Mouse (Mus musculus) skeletal muscle tissue, adult 2 months (tissue): Measurements from ENCODE around the gene Stmnd1.
"Not testable (repeated sequence)": the region's sequence is repeated elsewhere in the genome, so short reads cannot be mapped to it uniquely, and the experiment has no call there.

Experiments
- DNase-seq: peaks from one replicate; pipeline ENCODE4 v3.0.0-alpha.2; 2012; ENCODE audit warnings: low read depth, low spot score

Gene Stmnd1

DNA sequence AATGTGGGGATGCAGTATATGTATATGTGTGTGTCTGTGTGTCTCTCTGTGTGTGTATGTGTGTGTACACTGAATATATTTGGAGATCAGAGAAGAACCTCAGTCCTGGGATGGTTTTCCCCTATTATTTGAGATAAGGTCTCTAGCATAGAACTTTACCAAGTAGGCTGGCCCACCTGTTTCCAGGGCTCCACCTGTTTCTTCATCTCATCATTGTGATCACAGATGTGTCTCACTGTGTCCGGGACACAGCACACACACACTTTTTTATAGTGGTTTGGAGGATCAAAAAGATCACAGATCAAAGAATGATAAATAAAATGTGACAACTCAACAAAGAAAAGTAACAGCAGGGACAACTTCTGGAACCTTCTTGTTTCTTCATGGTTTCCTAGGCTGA lies 17.0 kb downstream of the Stmnd1 start:
- no peak for DNase-seq

DNA sequence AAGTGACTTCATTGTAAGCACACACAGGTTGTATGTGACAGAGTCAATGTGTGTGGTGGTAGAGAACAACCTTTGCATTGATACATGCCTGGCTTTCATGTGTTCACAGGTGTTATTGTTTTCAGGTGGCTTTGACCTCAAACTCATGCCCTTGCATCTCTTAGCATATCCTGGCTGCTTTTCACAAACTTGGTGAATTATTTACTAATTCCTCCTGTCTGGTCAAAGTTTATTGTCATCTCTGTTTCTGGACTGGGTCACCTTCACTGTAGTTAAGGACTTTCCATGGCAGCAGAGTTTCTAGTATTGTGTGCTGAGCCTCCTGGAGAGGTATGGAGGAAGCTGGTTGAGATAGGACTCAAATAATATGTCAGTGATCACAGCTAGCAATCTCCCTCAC lies 20.8 kb downstream of the Stmnd1 start:
- no peak for DNase-seq

DNA sequence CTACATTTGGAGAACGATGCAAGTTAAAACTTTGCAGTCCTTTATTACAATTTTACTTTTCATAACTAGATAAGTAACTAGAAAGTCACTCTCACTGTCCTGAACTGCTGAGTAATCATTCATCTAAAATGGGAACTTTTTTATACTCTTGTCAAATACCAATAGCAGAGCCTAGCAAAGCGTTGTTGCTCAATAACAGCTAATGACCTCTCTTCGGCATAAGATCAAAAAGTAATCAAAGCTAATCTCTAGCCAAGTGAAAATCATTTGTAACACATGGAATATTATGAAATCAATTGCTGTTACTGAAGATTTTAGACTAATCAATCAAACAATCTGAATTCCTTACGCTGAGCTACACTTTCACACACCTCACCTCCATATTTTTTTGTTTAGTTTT lies 24.2 kb downstream of the Stmnd1 start:
- no peak for DNase-seq

- DNase-seq, result peak; percentile 27
Measured at GRCm38 (mm10) chr13:46310790-46311189, 37.3 kb downstream of the Stmnd1 start.

- no peak for DNase-seq
Measured at GRCm38 (mm10) chr13:46313176-46313575, 39.7 kb downstream of the Stmnd1 start.

GRCm38 (mm10) chr13:46315165-46315564 lies 41.6 kb downstream of the Stmnd1 start:
- DNase-seq, result no peak

DNA sequence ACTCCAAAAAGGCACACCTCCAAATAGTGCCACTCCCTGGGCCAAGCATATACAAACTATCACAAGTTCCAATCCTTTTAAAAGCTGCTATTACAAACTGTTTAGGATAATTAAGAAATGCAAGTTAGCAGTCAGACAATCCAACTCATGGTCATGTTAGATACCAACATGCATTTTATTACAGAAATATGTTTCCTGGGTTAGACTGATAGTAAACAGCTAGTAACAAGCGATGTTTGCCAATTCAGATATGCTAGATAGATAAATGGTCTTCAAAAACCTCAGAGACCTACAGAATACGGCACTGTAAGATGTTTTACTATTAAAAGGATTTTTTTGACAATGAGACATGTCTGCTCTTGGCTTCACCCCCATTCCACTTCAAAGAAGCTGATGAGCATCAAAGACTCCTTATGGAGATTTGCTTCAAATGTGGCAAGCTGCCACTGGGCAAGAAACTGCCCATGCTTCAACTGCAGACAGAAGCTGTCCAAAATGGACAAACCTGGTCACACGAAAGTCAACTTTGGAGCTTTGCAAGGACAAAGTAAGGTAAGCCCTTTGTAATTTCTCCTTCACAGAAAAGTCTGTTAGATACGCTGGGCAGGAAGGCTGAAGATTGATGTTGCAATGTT lies 52.9 kb downstream of the Stmnd1 start:
- DNase-seq, result no peak

- no peak for DNase-seq
Measured at GRCm38 (mm10) chr13:46335020-46335419, 61.5 kb downstream of the Stmnd1 start.

DNA sequence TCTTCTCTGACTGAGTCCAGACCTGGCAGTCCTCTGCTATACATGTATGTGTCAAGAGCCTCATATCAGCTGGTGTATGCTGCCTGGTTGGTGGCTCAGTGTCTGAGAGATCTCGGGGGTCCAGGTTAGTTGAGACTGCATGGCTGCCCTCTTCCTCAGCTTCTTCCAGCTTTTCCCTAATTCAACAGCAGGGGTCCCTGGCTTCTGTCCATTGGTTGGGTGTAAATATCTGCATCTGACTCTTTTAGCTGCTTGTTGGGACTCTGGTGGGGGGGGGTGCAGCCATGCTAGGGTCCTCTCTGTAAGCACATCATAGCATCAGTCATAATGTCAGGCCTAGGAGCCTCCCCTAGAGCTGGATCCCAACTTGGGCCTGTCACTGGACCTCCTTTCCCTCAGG lies 62.8 kb downstream of the Stmnd1 start:
- DNase-seq, result not testable (repeated sequence)

- DNase-seq, result no peak
Measured at GRCm38 (mm10) chr13:46337791-46338190, 64.3 kb downstream of the Stmnd1 start.

DNA sequence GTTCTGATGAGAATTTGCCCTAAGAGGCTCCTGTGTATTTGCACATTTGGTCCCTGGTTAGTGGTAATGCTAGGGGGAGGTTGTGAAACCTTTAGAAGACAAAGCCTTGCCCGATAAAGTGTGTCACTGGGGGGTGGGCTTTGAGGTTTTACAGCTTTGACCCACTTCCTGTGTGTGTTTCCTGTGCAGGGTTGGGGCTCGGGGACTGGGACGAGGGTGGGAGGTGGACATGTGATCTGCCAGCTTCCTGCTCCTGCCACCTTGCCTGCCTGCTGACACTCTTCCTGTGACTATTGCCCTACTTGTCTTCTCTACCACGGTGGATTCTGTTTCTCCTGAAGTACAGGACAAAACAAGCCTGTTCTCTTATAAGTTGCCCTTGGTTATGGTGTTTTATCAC lies 66.4 kb downstream of the Stmnd1 start:
- no peak for DNase-seq

GRCm38 (mm10) chr13:46340583-46340982 lies 67.1 kb downstream of the Stmnd1 start:
- no peak for DNase-seq

DNA sequence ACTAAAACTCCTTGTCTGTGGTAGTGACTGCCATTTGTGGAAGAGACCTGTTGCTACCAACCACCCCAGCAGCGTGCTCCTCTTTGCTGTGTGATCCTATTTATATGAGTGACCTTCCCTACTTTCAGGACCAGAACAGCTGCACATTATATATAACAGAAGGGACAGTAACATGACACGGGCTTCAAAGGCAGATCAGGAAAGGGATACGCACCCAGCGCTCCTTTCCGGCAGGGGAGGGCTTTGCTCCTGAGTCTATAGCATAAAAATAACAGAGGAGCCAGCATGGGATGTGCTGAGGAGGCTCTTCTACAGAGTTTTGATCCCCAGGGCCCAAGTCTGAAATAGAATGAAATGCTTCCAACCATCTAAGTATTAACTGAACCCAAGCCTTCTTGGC lies 67.9 kb downstream of the Stmnd1 start:
- DNase-seq, result peak; percentile 91

DNA sequence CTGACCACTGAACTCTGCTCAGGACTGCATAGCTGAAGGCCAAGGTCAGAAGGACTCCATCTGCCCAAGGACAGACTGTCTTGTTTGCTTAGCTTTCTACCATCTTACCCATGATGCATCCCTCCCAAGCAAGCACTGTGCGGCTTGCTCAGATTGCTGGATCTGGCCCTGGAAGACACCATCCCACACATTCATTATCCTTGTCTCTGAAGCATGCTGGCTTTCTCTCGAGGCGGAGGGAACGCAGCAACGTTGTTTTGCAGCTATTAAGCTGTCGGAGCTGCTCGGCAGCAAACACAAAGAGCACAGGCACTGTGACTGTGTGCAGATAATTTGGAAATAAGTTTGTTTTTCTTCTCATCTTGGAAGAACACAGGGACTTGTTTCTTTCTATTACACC lies 69.7 kb downstream of the Stmnd1 start:
- DNase-seq, result no peak

DNA sequence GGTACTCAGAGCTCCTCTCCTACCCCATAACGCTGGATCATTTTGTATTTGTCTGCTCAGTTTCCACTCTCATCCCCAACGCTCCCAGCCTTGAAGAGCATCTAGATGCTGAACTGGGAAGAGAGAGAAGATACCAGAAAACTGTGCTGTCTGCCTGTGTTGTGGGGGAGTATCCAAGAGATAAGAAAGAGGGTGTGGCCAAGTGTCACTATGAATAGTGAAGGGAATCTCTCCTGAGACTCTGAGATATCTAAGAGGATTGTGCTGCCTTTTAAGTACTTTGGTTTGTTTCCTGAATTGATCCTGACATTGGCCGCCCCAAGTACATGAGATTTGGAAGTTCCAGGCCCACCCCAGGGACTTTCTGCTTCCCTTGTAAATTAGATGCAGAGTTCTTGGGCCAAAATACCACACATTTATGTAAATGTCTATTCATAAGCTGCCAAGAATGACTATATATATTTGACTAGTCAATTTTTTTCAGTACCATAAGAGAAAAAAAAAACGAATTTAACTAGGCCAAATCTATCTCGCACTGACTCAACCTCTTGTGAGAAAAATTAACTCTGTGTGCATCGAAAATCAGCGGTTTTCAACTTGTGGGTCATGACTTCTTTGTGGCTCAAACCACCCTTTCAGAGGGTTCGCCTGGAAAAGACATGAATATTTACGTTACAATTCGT lies 73.5 kb downstream of the Stmnd1 start:
- DNase-seq, result no peak

DNA sequence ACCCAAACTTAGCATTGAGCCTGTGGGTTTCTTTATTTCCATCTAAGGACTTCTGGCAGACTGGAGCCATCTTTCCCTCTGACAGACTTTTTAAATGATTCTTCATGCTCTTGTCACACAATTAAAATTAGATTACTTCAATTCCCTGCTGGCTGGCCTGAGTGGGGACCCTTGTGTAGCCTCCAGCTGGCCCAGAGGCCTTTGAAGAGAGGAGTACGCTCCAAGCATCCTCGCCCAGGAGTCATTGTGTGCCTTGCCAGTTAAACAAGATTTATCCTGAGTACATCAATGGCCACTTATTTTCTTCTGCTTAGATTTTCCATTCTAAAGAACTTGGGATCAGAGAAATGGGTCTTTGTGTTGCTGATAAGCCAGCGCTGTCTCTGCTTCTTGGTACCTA lies 76.1 kb downstream of the Stmnd1 start:
- no peak for DNase-seq
